Mouse (Mus musculus) naive thymus-derived CD4-positive, alpha-beta T cell, adult 5 months (primary cell): Measurements from ENCODE around the gene Glo1. TPM values are rescaled to one million over a fixed set of nuclear protein-coding genes. Genes with fewer than 3 reads are reported as not detected.

Source experiments
- polyA plus RNA-seq: library from polyadenylated mRNA; unstranded; fragments of 100-300 nt; shearing (Covaris generic); gene quantifications from one replicate; pipeline ENCODE4 v1.2.1, GENCODE M21; 2017

The Glo1 gene
- polyA plus RNA-seq: 75.3 TPM

GRCm38 (mm10) chr17:30626719-30627118 lies at the start of gene Glo1:
Gene Glo1 (minus strand): TSS chr17:30626871.

DNA sequence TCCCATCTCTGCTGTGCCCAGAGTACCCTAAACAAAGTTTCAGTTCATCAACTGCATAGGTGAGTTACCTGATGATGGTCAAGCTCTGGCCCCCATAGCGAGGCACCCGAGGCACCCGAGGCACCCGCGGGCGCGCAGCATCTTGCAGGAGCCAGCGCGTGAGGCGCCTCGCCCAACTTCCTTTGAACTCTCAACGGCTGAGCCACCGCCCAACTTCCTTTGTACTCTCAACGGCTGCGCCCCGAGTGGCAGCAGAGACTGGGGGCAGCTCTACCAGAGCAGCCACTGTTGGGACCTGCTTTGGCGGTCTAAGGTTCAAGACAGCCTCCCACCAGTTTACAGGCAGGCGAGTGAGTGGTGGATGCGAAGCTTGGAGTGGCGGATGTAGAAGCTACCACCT lies 2.5 kb downstream of the Glo1 start, which contains the start of gene Dnah8:
Dnah8 (plus strand) TSS at position 223 of the 400 bp plus-strand sequence.

GRCm38 (mm10) chr17:30575941-30576773 lies 50.5 kb downstream of the Glo1 start, which contains the start of gene Btbd9:
Gene Btbd9 (minus strand): TSS chr17:30576488.

Other genes starting within 250 kb of the Glo1 start
- 110 TPM for gene Btbd9, start 50.4 kb downstream of the Glo1 start, polyA plus RNA-seq
- 25.2 TPM for gene Dnah8, start 2.5 kb downstream of the Glo1 start, polyA plus RNA-seq